Mouse (Mus musculus) intestine, embryonic 14.5 days (tissue): Measurements from ENCODE around the gene Megf11. TPM values are rescaled to one million over a fixed set of nuclear protein-coding genes. Genes with fewer than 3 reads are reported as not detected.
A peak's percentile ranks its signal among the peaks of the same experiment; 100 is the strongest.

Source experiments
- ATAC-seq: fragments of 200-750 bp; cut with Nextera tagmentation; replicated peaks from 2 replicates; pipeline ENCODE4 v1.8.0; 2017; ENCODE audit warnings: low read depth, moderate number of reproducible peaks, moderate TSS enrichment, moderate library complexity; ENCODE audit not compliant: low FRiP score, low TSS enrichment
- DNase-seq: peaks from one replicate; pipeline ENCODE4 v3.0.0-alpha.2; 2018; ENCODE audit warnings: low spot score
- H3K27ac ChIP-seq: fragments of 300-500 bp; sonication (generic); 2 replicates; pipeline ENCODE4 v1.5.1; 2014; ENCODE audit warnings: low read depth, mild to moderate bottlenecking, control low read depth
- H3K27me3 ChIP-seq: fragments of 300-500 bp; sonication (generic); replicated peaks from 2 replicates; pipeline ENCODE4 v1.6.1; 2014; ENCODE audit warnings: low read length, control low read depth; ENCODE audit not compliant: control insufficient read depth, insufficient read depth
- H3K36me3 ChIP-seq: fragments of 300-500 bp; sonication (generic); 2 replicates; pipeline ENCODE4 v1.6.1; 2014; ENCODE audit warnings: low read length, control low read depth; ENCODE audit not compliant: control insufficient read depth, insufficient read depth
- H3K4me1 ChIP-seq: fragments of 300-500 bp; sonication (generic); replicated peaks from 2 replicates; pipeline ENCODE4 v1.6.1; 2014; ENCODE audit warnings: low read length, control low read depth, mixed read lengths; ENCODE audit not compliant: control insufficient read depth, insufficient read depth
- H3K4me2 ChIP-seq: fragments of 300-500 bp; sonication (generic); 2 replicates; pipeline ENCODE4 v1.6.1; 2014; ENCODE audit warnings: low read length
- H3K4me3 ChIP-seq: fragments of 300-500 bp; sonication (generic); 2 replicates; pipeline ENCODE4 v1.5.1; 2014; ENCODE audit warnings: low read depth, low read length, control low read depth, mixed read lengths
- H3K9ac ChIP-seq: fragments of 300-500 bp; sonication (generic); 2 replicates; pipeline ENCODE4 v1.6.1; 2014; ENCODE audit warnings: mild to moderate bottlenecking, low read length
- H3K9me3 ChIP-seq: fragments of 300-500 bp; sonication (generic); 2 replicates; pipeline ENCODE4 v1.6.1; 2016; ENCODE audit warnings: low read length, control low read depth; ENCODE audit not compliant: control insufficient read depth
- WGBS: fragments of 180-500 bp; shearing (Covaris S2); extraction: QIAGEN DNeasy Blood & Tissue Kit; methylation state at CpG from one replicate; pipeline ENCODE4 v1.1.7; 2014; 5-methylcytosine and 5-hydroxymethylcytosine counted together
- polyA plus RNA-seq: library from polyadenylated mRNA; unstranded; fragments of >200 nt; fragmentation: Nextera tagmentation; extraction: Ambion mirVana; gene quantifications from 2 replicates; pipeline ENCODE4 v1.2.1, GENCODE M21; 2014

Megf11 gene
- polyA plus RNA-seq, 1 experiment from 2014 or later = 1.1 TPM

DNA sequence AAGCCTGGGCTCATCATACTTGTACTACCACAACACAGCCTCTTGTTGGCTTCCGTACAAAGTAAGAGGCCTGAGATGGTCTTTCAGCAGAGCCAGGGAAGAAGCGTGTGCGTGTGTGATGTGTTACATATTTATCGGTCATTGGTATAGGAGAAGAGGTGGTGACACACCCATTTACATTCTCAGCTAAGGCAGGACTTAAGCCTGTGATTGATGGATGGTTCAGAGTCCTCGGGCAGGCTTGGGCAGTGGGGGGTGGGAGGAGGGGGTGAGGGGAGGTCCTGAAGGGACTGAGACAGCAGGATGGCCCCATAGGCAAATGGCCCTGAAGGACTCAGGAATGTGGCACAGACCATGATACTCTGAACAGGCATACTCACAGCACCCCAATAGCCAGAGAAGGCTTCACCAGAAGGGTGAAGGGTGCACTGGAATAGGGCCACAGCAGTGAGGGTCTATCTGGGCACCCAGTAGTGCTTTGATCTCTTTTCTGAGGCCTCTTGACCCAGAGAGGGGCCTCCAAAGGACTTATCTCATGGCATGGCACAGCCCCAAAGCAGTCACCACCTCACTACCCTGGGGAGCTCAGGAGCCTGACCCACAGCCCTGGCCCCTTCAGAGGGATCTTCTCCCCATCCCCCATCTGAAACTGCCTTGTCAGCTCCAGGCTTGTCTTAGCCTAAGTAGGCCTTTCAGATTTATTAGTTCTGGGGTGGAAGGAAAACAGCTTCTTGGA is 190.9 kb downstream of the Megf11 start:
- DNase-seq (peak; percentile 52), ATAC-seq (peak; percentile 65)
- Histone ChIP-seq H3K9ac (no peak overlapping the region), H3K27me3 (no peaks in the 10 kb centered on the region), H3K27ac (peak overlapping the region; percentile 22), H3K36me3 (no peaks in the 10 kb centered on the region), H3K4me2 (no peak overlapping the region), H3K9me3 (no peaks in the 10 kb centered on the region), H3K4me1 (no peaks in the 10 kb centered on the region), H3K4me3 (no peak overlapping the region)
- WGBS = 37% methylated on average over 5 of the region's 5 CpGs

DNA sequence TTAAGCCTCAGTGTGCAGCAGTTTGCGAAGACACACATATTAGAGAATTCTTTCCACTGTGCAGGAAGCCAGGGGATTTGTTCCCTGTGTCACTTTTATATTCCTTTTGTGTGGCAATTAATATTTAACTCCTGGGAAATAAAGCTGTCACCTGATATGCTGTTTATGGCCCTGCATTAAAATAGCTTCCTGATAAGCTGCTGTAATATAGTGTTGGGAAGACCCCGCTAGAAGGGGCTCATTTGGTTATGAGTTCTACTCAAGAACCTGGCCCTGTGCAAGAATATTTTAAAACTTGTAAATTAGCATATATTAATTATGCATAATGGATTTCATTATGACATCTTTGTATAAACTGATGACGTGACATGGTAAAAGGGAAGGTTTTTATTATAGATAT is 191.7 kb downstream of the Megf11 start:
- 55% methylated on average over 3 of the region's 3 CpGs for WGBS
- Histone ChIP-seq H3K4me2 (no peak overlapping the region), H3K9me3 (no peaks in the 10 kb centered on the region), H3K9ac (no peak overlapping the region), H3K4me3 (no peak overlapping the region), H3K36me3 (no peaks in the 10 kb centered on the region), H3K4me1 (no peaks in the 10 kb centered on the region), H3K27me3 (no peaks in the 10 kb centered on the region), H3K27ac (peak overlapping the region; percentile 22; the same call in 1 of the 2 replicates)
- no peak for DNase-seq
- ATAC-seq = peak; percentile 63; the same call in 1 of the 2 replicates

GRCm38 (mm10) chr9:64578014-64578413 is 192.6 kb downstream of the Megf11 start:
- H3K9ac ChIP-seq = no peak overlapping the region
- ATAC-seq = no peak
- no peaks in the 10 kb centered on the region for H3K27me3 ChIP-seq
- no peak overlapping the region for H3K4me2 ChIP-seq
- H3K4me1 ChIP-seq = no peaks in the 10 kb centered on the region
- no peaks in the 10 kb centered on the region for H3K36me3 ChIP-seq
- H3K4me3 ChIP-seq = no peak overlapping the region
- H3K9me3 ChIP-seq = no peaks in the 10 kb centered on the region
- H3K27ac ChIP-seq = no peak overlapping the region
- no peak for DNase-seq

DNA sequence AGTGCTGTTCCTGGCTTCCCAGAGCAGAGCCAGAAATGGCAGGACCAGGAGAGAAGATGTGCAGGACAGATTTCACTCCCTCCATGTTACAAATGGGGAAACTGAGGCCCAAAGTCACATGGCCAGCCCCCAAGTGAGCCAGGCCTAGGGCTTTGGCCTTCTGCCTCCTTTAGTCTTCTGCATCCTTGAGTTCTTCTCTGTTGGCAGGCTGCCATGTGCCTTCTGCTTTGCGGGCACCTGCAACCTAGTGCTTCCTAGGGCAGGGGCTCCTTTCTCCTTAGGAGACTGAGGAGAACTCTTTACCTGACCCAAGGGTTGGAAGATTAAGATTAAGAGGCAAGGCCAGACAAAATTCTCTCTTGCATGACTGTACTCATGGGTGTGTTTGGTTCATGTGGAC is 193.9 kb downstream of the Megf11 start:
- Histone ChIP-seq H3K9ac (no peak overlapping the region), H3K4me2 (no peak overlapping the region), H3K27ac (no peak overlapping the region), H3K36me3 (no peaks in the 10 kb centered on the region), H3K4me1 (no peaks in the 10 kb centered on the region), H3K9me3 (no peaks in the 10 kb centered on the region), H3K4me3 (no peak overlapping the region), H3K27me3 (no peaks in the 10 kb centered on the region)
- 84% methylated on average over 1 of the region's 1 CpGs for WGBS
- no peak for DNase-seq
- ATAC-seq = no peak

DNA sequence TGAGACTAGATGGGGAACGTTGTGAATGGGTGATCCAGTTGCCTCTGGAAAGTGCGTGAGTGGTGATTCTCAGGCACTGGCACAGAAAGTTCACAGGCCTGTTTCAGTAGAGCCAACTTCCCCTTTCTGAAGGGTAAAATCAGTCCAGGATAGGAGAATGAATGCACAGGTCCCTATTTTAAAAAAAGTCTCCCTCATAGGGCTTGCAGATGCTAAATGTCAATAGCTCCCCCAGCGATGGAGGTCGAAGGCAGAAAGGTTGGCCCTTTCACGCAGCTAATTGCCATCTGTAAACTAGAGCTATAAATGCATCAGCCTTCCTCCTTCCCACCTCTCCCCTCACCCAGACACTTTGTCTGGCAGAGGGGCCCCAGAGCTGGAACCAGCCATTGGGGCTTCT is 200.9 kb downstream of the Megf11 start:
- Histone ChIP-seq H3K9me3 (no peaks in the 10 kb centered on the region), H3K27me3 (no peaks in the 10 kb centered on the region), H3K36me3 (no peaks in the 10 kb centered on the region), H3K4me2 (no peak overlapping the region), H3K4me3 (no peak overlapping the region), H3K27ac (no peak overlapping the region), H3K9ac (no peak overlapping the region), H3K4me1 (no peaks in the 10 kb centered on the region)
- 48% methylated on average over 5 of the region's 5 CpGs for WGBS
- DNase-seq = no peak
- no peak for ATAC-seq

DNA sequence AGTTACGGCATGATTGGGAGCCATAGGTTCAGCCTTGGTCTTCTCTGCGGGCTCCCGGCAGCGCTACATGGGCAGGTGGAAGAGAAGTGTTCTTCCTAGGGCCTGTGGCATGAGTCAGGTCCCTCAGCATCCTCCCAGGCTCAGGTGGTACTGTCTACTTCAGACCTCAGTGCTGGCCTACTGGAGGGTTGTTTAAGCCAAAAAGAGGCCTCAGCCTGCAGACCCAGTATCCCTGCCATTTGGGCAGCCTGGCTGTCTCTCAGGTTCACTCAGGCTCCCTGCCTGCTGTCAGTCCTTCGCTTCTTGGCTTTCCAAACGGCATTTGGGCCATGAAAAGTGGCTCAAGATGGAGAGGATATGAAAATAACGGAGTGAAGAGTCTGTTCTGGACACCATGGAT is 202.6 kb downstream of the Megf11 start:
- no peak overlapping the region for H3K27ac ChIP-seq

GRCm38 (mm10) chr9:64590634-64591041 is 205.2 kb downstream of the Megf11 start:
- Histone ChIP-seq H3K4me2 (no peak overlapping the region), H3K9me3 (no peaks in the 10 kb centered on the region), H3K9ac (no peak overlapping the region), H3K4me3 (no peak overlapping the region), H3K36me3 (no peaks in the 10 kb centered on the region), H3K27me3 (no peaks in the 10 kb centered on the region), H3K4me1 (no peaks in the 10 kb centered on the region), H3K27ac (no peak overlapping the region)
- WGBS = 40% methylated on average over 5 of the region's 5 CpGs
- DNase-seq (no peak), ATAC-seq (no peak)

More for the DNA sequence above, 202.6 kb downstream of the Megf11 start:
- Histone ChIP-seq H3K4me1 (no peaks in the 10 kb centered on the region), H3K27me3 (no peaks in the 10 kb centered on the region), H3K4me2 (no peak overlapping the region), H3K36me3 (no peaks in the 10 kb centered on the region), H3K9ac (no peak overlapping the region), H3K4me3 (no peak overlapping the region), H3K9me3 (no peaks in the 10 kb centered on the region)
- DNase-seq = no peak
- ATAC-seq = no peak
- 90% methylated on average over 7 of the region's 7 CpGs for WGBS

GRCm38 (mm10) chr9:64591436-64591835 is 206.0 kb downstream of the Megf11 start:
- H3K36me3 ChIP-seq = no peaks in the 10 kb centered on the region
- no peaks in the 10 kb centered on the region for H3K27me3 ChIP-seq
- H3K9ac ChIP-seq = no peak overlapping the region
- no peak overlapping the region for H3K27ac ChIP-seq
- no peak for ATAC-seq
- no peak overlapping the region for H3K4me2 ChIP-seq
- DNase-seq = no peak
- 75% methylated on average over 1 of the region's 1 CpGs for WGBS
- no peaks in the 10 kb centered on the region for H3K4me1 ChIP-seq
- H3K9me3 ChIP-seq = no peaks in the 10 kb centered on the region
- no peak overlapping the region for H3K4me3 ChIP-seq

GRCm38 (mm10) chr9:64594442-64594841 is 209.0 kb downstream of the Megf11 start:
- WGBS = 57% methylated on average over 8 of the region's 8 CpGs
- Histone ChIP-seq H3K27me3 (no peaks in the 10 kb centered on the region), H3K9ac (no peak overlapping the region), H3K36me3 (no peaks in the 10 kb centered on the region), H3K27ac (no peak overlapping the region), H3K4me1 (no peaks in the 10 kb centered on the region), H3K4me3 (no peak overlapping the region), H3K9me3 (no peaks in the 10 kb centered on the region), H3K4me2 (no peak overlapping the region)
- DNase-seq (no peak), ATAC-seq (no peak)
